Mouse (Mus musculus): ENCODE results near the gene Frmd4b. TPM values are rescaled to one million over a fixed set of nuclear protein-coding genes. Genes with fewer than 3 reads are reported as not detected.

The Frmd4b gene
- polyA plus RNA-seq, 1 experiment from 2014 or later: 7.7 TPM

DNA sequence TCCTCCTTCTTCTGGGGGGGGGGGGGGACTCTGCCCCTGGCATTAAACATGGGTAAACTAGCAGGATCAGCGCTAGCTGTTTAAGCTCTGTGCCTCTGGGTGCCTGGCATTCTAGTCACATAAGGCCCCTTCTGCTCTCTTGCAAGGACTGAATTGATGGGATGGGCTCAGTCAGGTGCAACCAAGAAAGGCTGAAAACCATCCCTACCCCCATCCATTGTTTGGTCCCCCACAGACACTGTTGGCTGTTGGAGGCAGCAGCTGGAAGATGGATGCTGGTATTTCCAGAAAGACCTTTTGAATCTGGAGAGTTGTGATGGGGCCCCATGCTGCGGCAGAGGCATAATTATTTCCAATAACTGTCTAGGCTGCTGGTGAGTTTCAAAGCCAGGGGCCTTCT, 7.3 kb downstream of the Frmd4b start:
- 0 out of 2 replicates have a peak, but pooled peaks cover 6% of the 10 kb centered on the region for H3K4me1 ChIP-seq
- H3K9me3 ChIP-seq (replicated peaks): no peaks in the 10 kb centered on the region
- WGBS (ENCODE audit: insufficient replicate concordance): 70% methylated on average over 2 of the region's 2 CpGs
- no peak overlapping the region for H3K9ac ChIP-seq
- no peak overlapping the region for H3K4me2 ChIP-seq
- peaks cover 5% of the 10 kb centered on the region for H3K27me3 ChIP-seq (replicated peaks)
- ATAC-seq: no peak
- no peaks in the 10 kb centered on the region for H3K36me3 ChIP-seq
- no peak overlapping the region for H3K27ac ChIP-seq
- H3K4me3 ChIP-seq: no peak overlapping the region

DNA sequence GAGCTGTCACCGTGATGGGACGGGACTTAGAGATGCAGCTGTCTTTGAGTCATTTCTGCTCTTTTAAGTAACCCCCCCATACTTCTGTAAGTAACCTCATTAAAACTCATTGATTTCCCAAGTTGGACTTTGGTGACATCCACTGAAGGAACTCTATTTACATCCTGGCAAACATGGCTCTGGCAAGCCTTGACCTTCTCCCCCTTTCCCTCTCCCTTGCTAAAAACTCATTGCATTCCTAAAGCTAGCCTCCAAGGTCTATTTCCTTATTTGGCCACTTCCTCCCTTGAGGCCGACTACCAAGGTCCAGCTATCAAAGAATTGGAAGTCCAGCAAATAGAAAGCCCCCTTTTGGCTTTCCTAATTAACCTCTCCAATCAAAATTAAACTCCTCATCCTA, 9.7 kb downstream of the Frmd4b start:
- Histone ChIP-seq H3K4me3 (no peak overlapping the region), H3K27me3 (replicated peaks) (no peaks in the 10 kb centered on the region), H3K9ac (no peak overlapping the region), H3K27ac (no peak overlapping the region), H3K4me1 (0 out of 2 replicates have a peak, but pooled peaks cover 6% of the 10 kb centered on the region), H3K36me3 (no peaks in the 10 kb centered on the region), H3K4me2 (no peak overlapping the region), H3K9me3 (replicated peaks) (no peaks in the 10 kb centered on the region)
- 47% methylated on average over 3 of the region's 3 CpGs for WGBS (ENCODE audit: insufficient replicate concordance)
- ATAC-seq: no peak

DNA sequence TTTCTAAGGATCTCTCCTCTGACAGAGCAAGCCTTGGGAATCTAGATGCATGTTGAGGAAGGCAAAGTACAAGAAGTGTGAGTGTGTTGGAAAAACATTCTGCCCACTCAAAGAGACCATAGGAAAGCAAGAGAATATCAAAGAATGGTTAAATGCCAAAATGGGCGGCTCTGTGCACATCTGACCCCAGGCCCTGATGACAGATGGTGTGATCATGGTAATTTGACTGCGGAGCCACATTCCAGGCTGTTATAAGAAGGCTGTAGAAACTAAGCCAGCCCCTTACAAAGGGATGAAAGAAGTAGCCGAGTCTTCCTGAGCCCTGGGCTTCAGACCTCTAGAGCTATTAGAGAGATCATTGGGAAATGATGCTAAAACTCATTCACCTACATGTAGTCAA, 22.1 kb downstream of the Frmd4b start:
- Histone ChIP-seq H3K36me3 (no peaks in the 10 kb centered on the region), H3K4me1 (no peaks in the 10 kb centered on the region), H3K27me3 (replicated peaks) (no peaks in the 10 kb centered on the region), H3K4me3 (no peak overlapping the region), H3K27ac (no peak overlapping the region), H3K9ac (no peak overlapping the region), H3K9me3 (replicated peaks) (no peaks in the 10 kb centered on the region), H3K4me2 (no peak overlapping the region)
- 70% methylated on average over 3 of the region's 3 CpGs for WGBS (ENCODE audit: insufficient replicate concordance)
- ATAC-seq: no peak

DNA sequence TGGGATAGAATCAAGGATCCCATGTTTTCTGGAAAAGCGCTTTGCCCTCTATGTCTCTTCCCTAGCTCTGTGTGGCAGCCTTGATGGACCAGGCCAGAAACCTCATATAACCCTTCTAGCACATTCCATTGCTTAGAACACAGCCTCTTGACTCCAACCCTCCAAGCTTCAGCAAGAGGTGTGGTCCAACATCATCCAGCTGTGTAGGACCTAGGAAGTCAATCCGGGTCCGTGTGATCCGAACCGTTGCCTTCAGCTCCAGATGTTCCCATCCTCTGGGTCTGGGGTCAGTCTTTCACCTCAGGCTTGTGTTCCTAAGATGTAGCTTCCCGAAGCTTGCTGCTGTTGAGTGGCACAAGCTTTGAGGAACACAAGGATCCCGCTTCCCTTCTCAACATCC, 22.8 kb downstream of the Frmd4b start:
- no peak overlapping the region for H3K4me3 ChIP-seq
- no peaks in the 10 kb centered on the region for H3K9me3 ChIP-seq (replicated peaks)
- no peak overlapping the region for H3K27ac ChIP-seq
- H3K36me3 ChIP-seq: no peaks in the 10 kb centered on the region
- H3K4me2 ChIP-seq: no peak overlapping the region
- no peaks in the 10 kb centered on the region for H3K27me3 ChIP-seq (replicated peaks)
- 79% methylated on average over 7 of the region's 7 CpGs for WGBS (ENCODE audit: insufficient replicate concordance)
- no peak overlapping the region for H3K9ac ChIP-seq
- no peak for ATAC-seq
- no peaks in the 10 kb centered on the region for H3K4me1 ChIP-seq

DNA sequence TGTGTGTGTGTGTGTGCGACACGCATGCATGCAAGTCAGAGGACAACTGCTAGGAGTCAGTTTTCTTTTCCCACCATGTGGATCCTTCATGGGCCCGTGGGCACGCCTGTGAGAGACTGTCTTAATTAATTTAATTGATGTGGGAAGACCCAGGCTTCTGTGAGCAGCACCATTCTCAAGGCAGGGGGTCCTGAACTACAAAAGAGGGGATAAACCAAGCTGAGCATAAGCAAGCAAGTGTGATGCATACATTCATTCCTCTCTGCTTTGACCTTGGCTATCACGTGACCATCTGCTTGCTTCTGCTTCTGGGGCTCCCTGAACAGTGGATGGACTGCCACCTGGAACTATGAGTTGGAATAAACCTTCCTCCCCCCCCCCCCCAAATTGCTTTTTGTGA, 27.1 kb downstream of the Frmd4b start:
- H3K27me3 ChIP-seq (replicated peaks): no peaks in the 10 kb centered on the region
- 69% methylated on average over 5 of the region's 5 CpGs for WGBS (ENCODE audit: insufficient replicate concordance)
- H3K4me1 ChIP-seq: no peaks in the 10 kb centered on the region
- H3K36me3 ChIP-seq: no peaks in the 10 kb centered on the region
- ATAC-seq: no peak
- no peak overlapping the region for H3K4me3 ChIP-seq
- no peak overlapping the region for H3K4me2 ChIP-seq
- no peak overlapping the region for H3K27ac ChIP-seq
- H3K9me3 ChIP-seq (replicated peaks): no peaks in the 10 kb centered on the region
- no peak overlapping the region for H3K9ac ChIP-seq

DNA sequence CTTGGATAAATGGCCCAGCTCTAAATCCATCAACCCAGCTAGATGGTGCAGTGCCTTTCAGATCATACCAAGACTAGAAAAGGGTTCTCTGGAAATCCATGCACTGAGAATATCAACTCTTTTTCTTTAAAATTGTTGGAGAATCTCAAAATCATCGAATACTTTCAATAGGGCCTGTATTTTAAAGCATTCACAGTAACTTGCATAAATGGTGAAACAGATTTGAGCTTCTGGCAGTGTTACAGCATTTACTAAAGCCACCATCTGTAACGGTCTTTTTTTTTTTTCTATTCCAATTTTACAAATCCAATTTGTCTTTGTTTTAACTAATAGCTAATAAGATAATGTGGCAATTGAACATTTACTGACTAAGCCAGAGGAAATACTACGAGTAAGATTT, 27.8 kb downstream of the Frmd4b start:
- H3K4me2 ChIP-seq: no peak overlapping the region
- no peaks in the 10 kb centered on the region for H3K27me3 ChIP-seq (replicated peaks)
- H3K36me3 ChIP-seq: no peaks in the 10 kb centered on the region
- 62% methylated on average over 3 of the region's 3 CpGs for WGBS (ENCODE audit: insufficient replicate concordance)
- H3K9me3 ChIP-seq (replicated peaks): no peaks in the 10 kb centered on the region
- H3K4me1 ChIP-seq: no peaks in the 10 kb centered on the region
- H3K4me3 ChIP-seq: no peak overlapping the region
- H3K9ac ChIP-seq: no peak overlapping the region
- no peak overlapping the region for H3K27ac ChIP-seq
- no peak for ATAC-seq

DNA sequence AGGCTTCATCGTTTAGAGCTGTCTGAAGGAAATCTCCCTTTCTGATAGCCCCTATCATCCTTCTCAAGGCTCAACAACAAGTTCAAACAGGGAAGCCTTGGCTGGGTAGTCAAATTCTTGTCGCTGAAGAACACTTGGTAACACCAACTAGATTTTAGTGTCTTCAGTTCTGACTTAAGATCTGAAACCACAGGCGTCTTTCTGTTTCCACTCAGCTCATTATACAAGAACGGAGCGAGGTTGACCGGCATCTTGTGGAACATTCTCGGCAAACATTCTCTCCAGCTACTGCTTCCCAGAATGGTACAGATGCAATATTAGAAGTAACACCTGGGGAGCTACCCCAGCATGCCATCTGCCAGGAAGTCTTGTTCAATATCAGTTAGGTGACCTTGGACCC, 28.3 kb downstream of the Frmd4b start:
- H3K27me3 ChIP-seq (replicated peaks): no peaks in the 10 kb centered on the region
- no peaks in the 10 kb centered on the region for H3K9me3 ChIP-seq (replicated peaks)
- 75% methylated on average over 7 of the region's 7 CpGs for WGBS (ENCODE audit: insufficient replicate concordance)
- H3K36me3 ChIP-seq: no peaks in the 10 kb centered on the region
- H3K4me1 ChIP-seq: no peaks in the 10 kb centered on the region
- H3K9ac ChIP-seq: no peak overlapping the region
- no peak overlapping the region for H3K27ac ChIP-seq
- H3K4me3 ChIP-seq: no peak overlapping the region
- no peak overlapping the region for H3K4me2 ChIP-seq
- ATAC-seq: no peak

DNA sequence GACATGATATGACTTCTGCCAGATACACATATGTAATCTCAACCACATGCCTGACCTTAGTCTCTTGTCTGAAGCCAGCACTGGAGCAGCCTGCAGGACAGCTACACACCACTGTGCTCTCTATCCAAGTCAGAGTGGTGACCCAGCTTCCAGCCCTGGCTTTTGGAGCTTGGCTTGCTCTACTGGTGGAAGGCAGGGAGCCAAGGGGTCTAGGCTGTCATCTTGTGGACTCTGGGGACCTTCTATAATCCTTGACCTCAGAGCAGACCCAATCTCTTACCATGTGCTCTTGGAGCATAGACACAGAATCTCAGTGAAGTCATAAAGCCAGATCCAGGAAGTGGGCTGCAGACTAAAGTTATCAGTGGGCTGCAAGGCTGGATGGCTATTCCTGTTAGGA, 30.7 kb downstream of the Frmd4b start:
- H3K4me1 ChIP-seq: no peaks in the 10 kb centered on the region
- no peak overlapping the region for H3K9ac ChIP-seq
- H3K4me2 ChIP-seq: no peak overlapping the region
- no peaks in the 10 kb centered on the region for H3K27me3 ChIP-seq (replicated peaks)
- H3K9me3 ChIP-seq (replicated peaks): no peaks in the 10 kb centered on the region
- no peak overlapping the region for H3K4me3 ChIP-seq
- H3K27ac ChIP-seq: no peak overlapping the region
- no peaks in the 10 kb centered on the region for H3K36me3 ChIP-seq
- no peak for ATAC-seq

DNA sequence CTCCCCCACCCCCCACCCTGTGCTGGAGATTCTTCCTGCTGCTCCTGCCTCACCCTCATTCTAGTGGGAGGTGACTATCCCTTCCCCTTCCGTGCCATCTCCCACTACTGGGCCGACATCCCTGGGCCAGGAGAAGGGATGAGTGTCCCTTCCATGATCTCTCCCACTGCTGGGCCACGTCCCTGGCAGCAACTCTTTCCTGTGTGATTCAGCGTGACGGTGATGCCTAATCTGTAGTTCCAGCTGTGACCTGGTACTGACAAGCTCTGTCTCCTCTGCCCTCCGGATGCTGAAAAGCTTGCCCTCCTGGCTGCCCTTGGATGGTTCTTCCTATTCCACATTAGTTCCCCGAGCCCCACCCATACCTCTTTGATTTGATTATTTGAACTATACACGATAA, 31.3 kb downstream of the Frmd4b start:
- Histone ChIP-seq H3K9me3 (replicated peaks) (no peaks in the 10 kb centered on the region), H3K4me3 (no peak overlapping the region), H3K36me3 (no peaks in the 10 kb centered on the region), H3K4me1 (no peaks in the 10 kb centered on the region), H3K27me3 (replicated peaks) (no peaks in the 10 kb centered on the region), H3K4me2 (no peak overlapping the region), H3K9ac (no peak overlapping the region), H3K27ac (no peak overlapping the region)
- 44% methylated on average over 8 of the region's 8 CpGs for WGBS (ENCODE audit: insufficient replicate concordance)
- ATAC-seq: no peak

DNA sequence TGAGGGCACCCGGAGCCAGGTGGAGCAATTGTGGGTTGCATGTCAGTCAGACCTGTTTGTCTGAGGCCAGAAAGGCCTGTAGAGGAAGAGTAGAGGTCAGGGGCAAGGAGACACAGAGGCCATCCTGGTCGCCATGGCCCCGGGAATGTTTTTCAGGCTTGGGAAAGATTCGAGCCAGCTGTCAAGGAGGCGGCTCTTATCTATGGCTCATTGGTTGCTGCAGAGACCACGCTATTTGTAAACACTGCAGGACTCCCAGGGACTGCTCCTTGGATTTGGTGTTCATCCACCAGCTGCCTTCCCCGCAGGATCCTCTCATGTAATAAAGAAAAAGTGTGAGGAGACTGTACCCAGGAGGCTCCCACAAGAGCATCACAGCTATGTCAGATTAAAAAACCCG, 34.6 kb downstream of the Frmd4b start:
- ATAC-seq: no peak
- no peak overlapping the region for H3K4me2 ChIP-seq
- H3K27ac ChIP-seq: no peak overlapping the region
- H3K27me3 ChIP-seq (replicated peaks): no peaks in the 10 kb centered on the region
- H3K4me1 ChIP-seq: no peaks in the 10 kb centered on the region
- H3K4me3 ChIP-seq: no peak overlapping the region
- no peaks in the 10 kb centered on the region for H3K36me3 ChIP-seq
- no peaks in the 10 kb centered on the region for H3K9me3 ChIP-seq (replicated peaks)
- no peak overlapping the region for H3K9ac ChIP-seq
- WGBS (ENCODE audit: insufficient replicate concordance): 46% methylated on average over 8 of the region's 8 CpGs

DNA sequence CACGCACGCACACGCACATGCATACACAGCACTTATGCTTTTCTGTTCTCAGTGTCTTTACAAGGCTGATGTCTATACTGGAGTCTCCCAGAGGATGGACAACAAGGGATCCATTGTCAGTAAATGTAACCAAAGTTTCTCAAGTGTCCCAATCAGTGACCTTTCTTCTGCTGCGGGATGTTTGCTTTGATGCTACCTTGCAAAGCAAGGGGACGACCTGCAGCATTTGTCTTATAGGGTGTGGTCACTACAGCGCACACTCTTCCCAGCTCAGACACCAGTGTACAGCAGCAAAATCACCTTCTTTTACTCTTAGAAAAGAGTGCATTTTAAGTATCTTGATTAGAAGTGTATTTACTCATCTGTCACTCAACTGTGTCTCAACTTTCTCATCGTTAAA, 35.4 kb downstream of the Frmd4b start:
- ATAC-seq: no peak
- no peak overlapping the region for H3K4me3 ChIP-seq
- H3K4me1 ChIP-seq: no peaks in the 10 kb centered on the region

DNA sequence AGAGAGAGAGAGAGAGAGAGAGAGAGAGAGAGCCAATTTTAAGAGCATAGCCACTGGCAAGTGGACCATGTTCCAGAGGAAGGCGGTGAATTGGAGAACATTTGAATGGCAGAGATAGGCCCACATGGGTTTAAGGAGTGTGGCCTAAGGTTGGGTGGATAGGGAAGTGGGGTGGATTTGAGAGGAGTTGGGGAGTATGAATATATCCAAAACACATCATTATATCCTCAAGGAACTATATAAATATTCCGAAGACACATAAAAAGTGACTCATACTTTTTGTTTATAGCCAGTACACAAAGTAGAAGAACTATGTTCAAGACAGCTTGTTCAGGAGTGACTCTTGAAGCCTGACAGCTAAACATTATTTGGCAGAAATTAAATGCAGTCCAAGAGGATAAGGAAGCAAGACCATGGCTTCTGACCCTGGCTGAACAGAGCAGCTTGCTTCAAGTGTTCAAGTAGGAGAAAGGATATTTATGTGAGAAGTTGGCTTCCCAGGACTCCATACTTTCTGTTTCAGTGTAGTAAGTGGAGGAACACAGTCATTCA, 36.8 kb downstream of the Frmd4b start:
- Histone ChIP-seq H3K4me1 (no peaks in the 10 kb centered on the region), H3K27ac (no peak overlapping the region), H3K4me2 (no peak overlapping the region), H3K4me3 (no peak overlapping the region), H3K9me3 (replicated peaks) (no peaks in the 10 kb centered on the region), H3K36me3 (no peaks in the 10 kb centered on the region), H3K27me3 (replicated peaks) (no peaks in the 10 kb centered on the region), H3K9ac (no peak overlapping the region)
- no peak for ATAC-seq
- WGBS (ENCODE audit: insufficient replicate concordance): 86% methylated on average over 2 of the region's 2 CpGs

More for the DNA sequence above, 35.4 kb downstream of the Frmd4b start:
- Histone ChIP-seq H3K27me3 (replicated peaks) (no peaks in the 10 kb centered on the region), H3K27ac (no peak overlapping the region), H3K9ac (no peak overlapping the region), H3K36me3 (no peaks in the 10 kb centered on the region), H3K9me3 (replicated peaks) (no peaks in the 10 kb centered on the region), H3K4me2 (no peak overlapping the region)
- 77% methylated on average over 7 of the region's 7 CpGs for WGBS (ENCODE audit: insufficient replicate concordance)

DNA sequence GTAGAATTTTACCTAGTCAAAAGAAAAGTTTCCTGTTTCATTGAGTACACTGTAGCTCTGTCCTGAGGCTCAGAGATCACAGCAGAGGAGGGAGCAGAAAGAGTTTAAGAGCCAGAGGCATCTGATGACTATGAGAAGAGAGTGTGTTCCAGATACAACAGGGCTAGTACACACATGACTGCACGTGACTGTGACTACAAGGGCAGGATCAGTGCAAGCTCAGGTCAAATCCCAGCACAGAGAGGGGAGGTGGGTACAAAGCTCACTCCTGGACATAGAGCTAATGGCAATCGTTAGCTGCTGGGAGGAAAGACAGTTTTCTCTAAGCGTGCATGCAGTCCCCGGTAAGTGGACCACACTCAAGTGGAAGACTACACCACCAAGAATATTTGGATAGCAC, 37.6 kb downstream of the Frmd4b start:
- H3K9me3 ChIP-seq (replicated peaks): no peaks in the 10 kb centered on the region
- H3K4me1 ChIP-seq: no peaks in the 10 kb centered on the region
- 0 out of 2 replicates have a peak, but pooled peaks have one; percentile 42 for ATAC-seq
- WGBS (ENCODE audit: insufficient replicate concordance): 68% methylated on average over 4 of the region's 4 CpGs
- no peak overlapping the region for H3K9ac ChIP-seq
- no peaks in the 10 kb centered on the region for H3K36me3 ChIP-seq
- H3K4me2 ChIP-seq: no peak overlapping the region
- H3K4me3 ChIP-seq: no peak overlapping the region
- H3K27me3 ChIP-seq (replicated peaks): no peaks in the 10 kb centered on the region
- H3K27ac ChIP-seq: no peak overlapping the region

Data from liver, embryonic 12.5 days (tissue).